8 mouse cellular contexts compared by ENCODE assay signal in genomic region chr1:193130839-193131238, GRCm38 (mm10). TPM values are rescaled to one million over a fixed set of nuclear protein-coding genes. Genes with fewer than 3 reads are reported as not detected.
DNase-seq lines count a peak whose midpoint lies in the region; ATAC-seq and TF ChIP-seq lines count a peak whose summit lies in the region.

No protein-coding gene starts in this region.

- TF ChIP-seq POLR2A in cortical plate, adult 2 months (IDR thresholded peaks at IDR 0.05; ENCODE audit: extremely low read depth, insufficient read depth, low read length), result no peak

- H3K4me1 ChIP-seq in cortical plate, adult 2 months (ENCODE audit: control insufficient read depth, insufficient read depth, low read length), result no peaks in the 10 kb centered on the region
- peaks cover 7% of the 10 kb centered on the region for H3K4me1 ChIP-seq in neural tube, embryonic 12.5 days

- TF ChIP-seq CTCF in layer of hippocampus, adult 2 months (conservative IDR thresholded peaks at IDR 0.05), result no peak
- TF ChIP-seq CTCF in cortical plate, adult 2 months (IDR thresholded peaks at IDR 0.05; ENCODE audit: extremely low read depth, insufficient read depth, low read length), result no peak

- WGBS in neural tube, embryonic 12.5 days, result 84% methylated on average over 8 of the region's 8 CpGs

- H3K4me3 ChIP-seq in layer of hippocampus, adult 2 months, result peak overlapping the region; percentile 72
- H3K4me3 ChIP-seq in cortical plate, adult 2 months (ENCODE audit: insufficient read depth, low read length), result peak overlapping the region; percentile 49; the same call in 1 of the 2 replicates
- H3K4me3 ChIP-seq in neural tube, embryonic 12.5 days, result no peak overlapping the region

- H3K9me3 ChIP-seq in neural tube, embryonic 12.5 days, result no peaks in the 10 kb centered on the region

- no peak for DNase-seq in layer of hippocampus, adult 2 months (ENCODE audit: low spot score in 2 of 2)
- DNase-seq in layer of hippocampus, postnatal 14 days (ENCODE audit: low spot score in 2 of 2), result no peak
- peak; percentile 69 for DNase-seq in induced T-regulatory cell, adult 2 months (ENCODE audit: low read depth)
- no peak for DNase-seq in ovary, postnatal 36 days (ENCODE audit: low spot score)
- no peak for DNase-seq in cerebellum, adult 8-10 months
- no peak for DNase-seq in cerebellum, postnatal 14 days

- H3K27me3 ChIP-seq in neural tube, embryonic 12.5 days (replicated peaks), result no peaks in the 10 kb centered on the region; the same call in 1 of the 2 replicates

- H3K27ac ChIP-seq in layer of hippocampus, adult 2 months, result no peak overlapping the region
- H3K27ac ChIP-seq in cortical plate, adult 2 months (ENCODE audit: insufficient read depth, low read length), result no peak overlapping the region
- no peak overlapping the region for H3K27ac ChIP-seq in neural tube, embryonic 12.5 days

- peak; percentile 38; the same call in 1 of the 2 replicates for ATAC-seq in neural tube, embryonic 12.5 days (ENCODE audit: low FRiP score, low read depth)

- peak overlapping the region; percentile 66 for H3K4me2 ChIP-seq in neural tube, embryonic 12.5 days (replicated peaks)

- H3K36me3 ChIP-seq in neural tube, embryonic 12.5 days, result peaks cover 18% of the 10 kb centered on the region

- peak overlapping the region; percentile 44; the same call in 1 of the 2 replicates for H3K9ac ChIP-seq in neural tube, embryonic 12.5 days

RNA-seq across cellular contexts. Expression of gene Diexf, which starts 0.8 kb away (rescaled TPM):
- total RNA-seq in layer of hippocampus, adult 2 months (2021), result 10 to 100 TPM; 22.9 to 24.8 TPM
- 10 to 100 TPM; 17.4 to 24.1 TPM for total RNA-seq in layer of hippocampus, postnatal 14 days (2021)
- 22.1 and 22.7 TPM in 2 replicates for polyA plus RNA-seq in cortical plate, adult 2 months (2012; rRNA removed)
- 6.9 and 9.6 TPM in 2 replicates for polyA plus RNA-seq in neural tube, embryonic 12.5 days (2016; fragmentation: Nextera tagmentation; extraction: Ambion mirVana)

RNA-seq across cellular contexts. Expression of gene Irf6, which starts 22.1 kb away (rescaled TPM):
- under 1 TPM; 0.49 to 0.66 TPM for total RNA-seq in layer of hippocampus, adult 2 months (2021)
- total RNA-seq in layer of hippocampus, postnatal 14 days (2021), result under 1 TPM; 0.45 to 0.65 TPM
- 0.71 and 0.83 TPM in 2 replicates for polyA plus RNA-seq in cortical plate, adult 2 months (2012; rRNA removed)
- 1.9 and 3.1 TPM in 2 replicates for polyA plus RNA-seq in neural tube, embryonic 12.5 days (2016; fragmentation: Nextera tagmentation; extraction: Ambion mirVana)

RNA-seq across cellular contexts. Expression of gene A130010J15Rik, which starts 37.0 kb away (rescaled TPM):
- 1 to 10 TPM; 5.1 to 5.3 TPM for total RNA-seq in layer of hippocampus, adult 2 months (2021)
- total RNA-seq in layer of hippocampus, postnatal 14 days (2021), result 1 to 10 TPM; 5.1 to 6.7 TPM
- polyA plus RNA-seq in cortical plate, adult 2 months (2012; rRNA removed), result 3.7 and 4.0 TPM in 2 replicates
- polyA plus RNA-seq in neural tube, embryonic 12.5 days (2016; fragmentation: Nextera tagmentation; extraction: Ambion mirVana), result 14.3 and 14.4 TPM in 2 replicates
